Mouse (Mus musculus) spleen, embryonic (tissue): Measurements from ENCODE around the gene Gkn3.

Experiments
- CTCF ChIA-PET: fragments of 350-600 bp; sonication (Branson Sonifier 250); formaldehyde crosslinking; loops from one replicate; lab custom pipeline; 2022; lab: Charles Lee

Gene Gkn3

DNA sequence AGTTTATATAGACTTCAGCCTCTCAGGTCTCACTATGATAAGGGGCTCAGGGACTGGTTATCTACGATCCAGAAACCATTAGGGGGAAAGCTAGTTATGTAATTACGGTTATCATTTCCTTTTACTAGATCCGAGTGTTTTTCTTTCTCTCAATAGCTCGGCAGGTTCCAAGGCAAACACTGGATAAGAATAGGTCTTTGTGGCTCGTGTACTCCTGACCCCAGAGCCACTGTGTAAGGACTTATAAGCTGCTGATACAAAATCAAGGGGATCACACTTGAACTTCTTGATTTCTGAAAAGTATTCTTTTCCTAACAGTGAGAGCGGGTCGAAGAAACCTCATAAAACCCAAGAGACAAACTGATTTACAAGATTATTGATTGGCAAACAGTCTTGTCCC is at the start of gene Gkn3:
TSS of gene Gkn3 (minus strand) at position 59 of the 400 bp plus-strand sequence.
- CTCF ChIA-PET = no interaction called here

DNA sequence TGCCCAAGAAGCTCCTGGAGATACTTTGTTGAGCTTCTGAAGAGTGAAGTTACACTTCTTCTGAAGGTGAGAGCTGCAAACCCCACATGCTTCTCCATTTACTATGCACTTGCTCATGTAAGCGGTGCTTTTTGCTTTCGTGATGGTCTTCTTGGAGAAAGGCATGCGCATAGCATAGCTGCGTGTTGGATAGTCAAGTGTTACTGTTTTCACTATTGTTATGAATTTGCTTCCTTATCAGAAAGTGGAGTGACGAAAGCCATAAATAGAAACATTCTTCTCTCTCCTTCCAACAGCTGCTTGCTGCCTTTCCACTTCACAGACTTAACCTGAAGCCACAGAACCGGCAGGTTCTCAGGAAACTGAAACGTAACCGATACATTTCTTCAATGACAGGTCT is 48.0 kb upstream of the Gkn3 start:
- CTCF ChIA-PET = no interaction called here

DNA sequence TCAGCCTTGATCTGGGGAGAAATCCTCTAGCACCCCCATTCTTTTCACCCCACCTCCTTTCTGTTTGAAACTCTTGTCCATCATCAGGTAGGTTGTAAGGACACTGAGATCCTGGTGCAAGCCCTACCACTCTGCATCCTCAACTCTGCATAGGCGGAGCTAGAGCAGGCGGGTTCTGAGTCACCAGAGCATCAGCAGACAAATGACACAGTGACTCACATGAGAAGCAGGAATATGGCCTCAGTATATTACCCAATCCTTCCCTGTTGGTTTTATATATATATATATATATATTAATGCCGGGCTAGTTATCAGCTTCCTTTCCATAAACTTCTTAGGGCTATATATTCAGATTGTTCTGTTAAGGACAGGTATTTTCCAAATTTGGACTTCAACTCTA is 47.1 kb upstream of the Gkn3 start:
- CTCF ChIA-PET = no interaction called here

- CTCF ChIA-PET = no interaction called here
Observed at GRCm38 (mm10) chr6:87428487-87429044, 39.8 kb upstream of the Gkn3 start, which contains the start of gene Bmp10. TSS of gene Bmp10 (plus strand) at chr6:87428994.

DNA sequence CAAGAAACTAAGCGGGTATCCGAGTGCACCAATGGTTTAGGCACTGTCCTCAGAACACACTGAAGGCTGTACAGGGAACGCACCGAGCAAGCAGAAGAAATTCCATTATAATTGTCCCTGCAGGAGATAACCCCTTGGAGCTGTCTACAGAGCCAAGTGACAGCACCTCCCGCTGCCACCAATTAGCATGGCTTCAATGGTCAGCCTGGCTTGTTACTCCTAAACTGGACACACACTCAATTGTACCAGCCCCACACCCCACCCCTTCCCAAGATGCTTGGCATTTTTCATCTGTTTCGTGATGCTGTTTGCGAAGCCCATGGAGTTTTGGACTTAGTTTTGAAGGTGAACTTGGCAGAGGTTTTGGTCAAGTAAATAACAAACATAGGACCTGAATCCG is 38.9 kb upstream of the Gkn3 start:
- CTCF ChIA-PET = no interaction called here

GRCm38 (mm10) chr6:87426954-87427353 is 38.2 kb upstream of the Gkn3 start:
- CTCF ChIA-PET = no interaction called here

DNA sequence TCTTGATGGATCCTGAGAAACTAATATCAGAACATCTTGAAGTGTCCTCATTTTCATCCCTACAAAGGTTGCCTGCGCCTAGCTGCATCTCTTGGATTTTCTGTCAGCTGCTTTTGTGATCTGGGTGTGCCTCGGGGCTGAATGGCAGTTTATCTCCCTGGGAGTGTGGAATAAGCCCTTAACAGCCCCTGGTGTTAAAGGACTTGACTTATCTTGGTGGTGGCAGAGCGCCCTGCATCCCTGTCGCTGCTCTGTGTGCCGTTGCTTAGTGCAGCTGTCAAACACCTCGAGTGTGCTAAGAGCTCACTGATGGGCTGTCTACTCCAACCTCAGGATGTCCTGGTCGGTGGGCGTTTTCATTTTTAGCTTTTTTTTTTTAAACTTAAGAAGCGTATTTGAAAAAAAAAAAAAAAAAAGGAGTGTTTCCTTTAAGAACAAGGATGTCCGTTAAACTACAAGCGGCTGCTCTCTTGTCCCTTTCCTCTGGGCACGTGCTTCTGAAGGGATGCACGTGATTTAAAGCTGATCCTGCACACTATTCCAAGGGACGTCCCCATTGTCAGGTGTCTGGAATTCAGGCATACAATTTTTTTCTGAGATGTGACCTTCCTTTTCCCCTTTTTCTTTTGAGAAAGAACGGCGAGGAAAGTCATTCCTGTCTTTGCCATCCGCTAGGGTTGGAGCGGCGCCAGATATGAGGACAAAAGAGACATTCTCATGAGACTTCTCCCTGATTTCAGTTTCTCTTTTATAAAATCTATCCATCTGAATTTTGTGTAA is 35.5 kb upstream of the Gkn3 start:
- CTCF ChIA-PET = interaction anchor here (0.6 kb wide), 1 partner anchor 131 kb away, joined by 4 read pairs; no protein-coding TSS in a partner anchor

GRCm38 (mm10) chr6:87422304-87422703 is 33.6 kb upstream of the Gkn3 start:
- CTCF ChIA-PET = no interaction called here

DNA sequence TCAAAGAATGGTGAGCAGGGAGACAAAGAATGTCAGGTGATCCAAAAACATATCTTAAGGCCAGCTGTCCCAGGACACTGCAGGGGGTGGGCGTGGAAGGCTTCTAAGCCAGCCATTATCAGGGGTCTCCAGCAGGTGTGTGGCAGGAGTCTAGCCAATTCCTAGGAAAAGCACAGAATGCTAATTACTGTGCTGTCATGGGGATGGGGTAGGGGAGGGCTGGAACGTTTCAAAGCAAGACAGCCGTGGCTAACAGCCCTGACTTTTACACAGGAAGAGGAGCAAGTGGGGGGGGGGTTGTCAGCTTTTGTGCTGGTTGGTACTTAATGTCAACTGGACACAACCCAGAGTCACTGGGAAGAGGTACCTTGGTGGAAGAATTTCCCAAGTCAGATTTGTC is 23.3 kb upstream of the Gkn3 start:
- CTCF ChIA-PET = no interaction called here

- CTCF ChIA-PET = no interaction called here
Observed at GRCm38 (mm10) chr6:87401456-87401855, 12.7 kb upstream of the Gkn3 start.

- CTCF ChIA-PET = interaction anchor here (0.5 to 1.3 kb wide), 3 partner anchors 14 to 271 kb away, joined by 3 to 4 read pairs (median 3); no protein-coding TSS in a partner anchor
Observed at GRCm38 (mm10) chr6:87399886-87400566, 11.3 kb upstream of the Gkn3 start.

DNA sequence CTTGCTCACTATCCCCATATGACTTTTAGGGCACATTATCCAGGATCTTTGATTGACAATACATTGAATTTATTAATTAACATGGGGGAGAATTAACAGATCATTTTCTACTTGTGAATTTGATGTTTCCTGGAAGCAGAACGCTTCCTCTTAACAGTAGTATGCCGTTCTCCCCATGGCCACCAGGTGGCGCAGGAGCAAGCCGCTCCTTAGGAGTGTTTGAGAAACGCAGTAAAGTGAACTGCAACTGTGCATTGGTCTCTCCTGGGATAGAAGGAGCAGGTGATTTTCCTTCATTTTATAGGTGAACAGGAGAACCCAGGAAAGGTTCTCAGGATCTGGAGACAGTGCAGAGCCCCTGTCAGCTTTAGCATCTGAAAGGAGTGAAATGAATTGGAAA is 10.4 kb upstream of the Gkn3 start:
- CTCF ChIA-PET = interaction anchor here (0.6 to 1.3 kb wide), 6 partner anchors 11 to 605 kb away, joined by 3 to 13 read pairs (median 4); no protein-coding TSS in a partner anchor

GRCm38 (mm10) chr6:87394783-87395182 is 6.0 kb upstream of the Gkn3 start:
- CTCF ChIA-PET = no interaction called here

DNA sequence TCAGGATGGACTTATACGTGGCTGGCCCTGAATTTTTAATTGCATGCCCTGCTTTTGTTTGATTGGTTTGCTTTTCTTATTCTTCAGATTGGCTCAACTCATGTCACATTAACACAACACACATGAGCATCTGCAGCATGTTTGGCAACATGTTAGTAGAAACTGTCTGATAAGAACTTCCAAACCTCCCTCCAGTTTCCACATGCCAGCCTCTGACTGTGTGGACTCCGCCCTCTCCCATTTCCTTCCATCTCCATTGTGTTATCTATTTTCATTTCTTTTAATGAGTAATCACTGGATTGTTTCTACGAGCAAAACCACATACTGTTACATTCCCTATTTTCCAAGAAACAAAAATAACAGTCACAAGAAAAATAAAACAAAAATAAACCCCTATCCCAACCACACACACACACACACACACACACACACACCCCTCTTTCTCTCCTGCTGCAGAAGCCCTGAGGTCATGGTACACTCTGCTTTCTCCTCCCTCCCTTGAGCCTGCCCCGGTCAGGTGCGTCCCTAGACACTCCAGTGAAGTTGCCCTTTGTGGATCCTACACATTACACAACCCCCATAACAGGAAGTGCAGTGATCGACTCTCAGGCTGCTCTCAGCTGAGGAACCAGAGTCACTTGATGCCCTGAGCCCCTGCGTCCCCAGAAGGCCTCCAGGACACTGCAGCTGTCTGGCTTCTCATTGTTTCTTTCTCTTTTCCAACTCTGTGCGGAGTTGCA is 4.9 kb upstream of the Gkn3 start:
- CTCF ChIA-PET = no interaction called here

GRCm38 (mm10) chr6:87389455-87389989 is 787 bp upstream of the Gkn3 start:
- CTCF ChIA-PET = no interaction called here

GRCm38 (mm10) chr6:87386681-87387080 is 2.1 kb downstream of the Gkn3 start:
- CTCF ChIA-PET = no interaction called here

DNA sequence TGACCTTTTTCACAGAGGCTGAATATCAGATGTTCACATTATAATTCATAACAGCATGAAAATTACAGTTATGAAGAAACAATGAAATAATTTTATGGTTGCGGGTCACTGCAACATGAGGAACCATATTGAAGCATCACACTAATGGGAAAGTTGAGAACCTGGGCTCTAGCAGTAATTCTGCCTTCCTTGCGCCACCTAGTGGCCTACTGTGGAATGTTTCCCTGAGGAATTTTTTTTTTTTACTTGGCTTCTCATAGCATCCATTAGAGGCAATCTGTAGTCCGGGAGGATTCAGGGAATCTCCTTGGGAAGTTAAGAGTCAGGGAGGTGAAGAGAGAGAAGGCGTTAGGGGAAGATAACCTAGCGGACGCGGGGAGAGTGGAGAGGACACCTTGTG is 2.5 kb downstream of the Gkn3 start:
- CTCF ChIA-PET = no interaction called here

DNA sequence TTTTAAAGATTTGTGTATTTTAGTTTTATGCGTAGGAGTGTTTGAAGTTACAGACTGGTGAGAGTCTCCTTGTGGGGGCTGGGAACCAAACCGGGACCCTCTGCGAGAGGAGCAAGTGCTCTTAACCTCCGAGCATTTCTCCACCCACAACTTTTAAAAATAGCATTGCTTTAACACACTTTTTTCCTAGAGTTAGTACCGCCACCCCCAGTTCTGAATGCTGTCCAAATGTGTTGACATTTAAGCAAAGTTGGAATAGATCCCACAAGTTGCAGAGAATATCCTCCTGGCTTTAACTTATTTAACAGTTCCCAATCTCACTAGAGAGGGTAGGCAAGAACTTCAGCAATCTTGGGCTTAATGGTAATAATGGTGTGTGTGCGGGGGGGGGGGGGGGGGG is 4.0 kb downstream of the Gkn3 start:
- CTCF ChIA-PET = no interaction called here

GRCm38 (mm10) chr6:87383926-87384691 is 4.6 kb downstream of the Gkn3 start:
- CTCF ChIA-PET = interaction anchor here (0.6 kb wide), 1 partner anchor 19 kb away, joined by 5 read pairs; no protein-coding TSS in a partner anchor

- CTCF ChIA-PET = no interaction called here
Observed at GRCm38 (mm10) chr6:87373057-87373456, 15.7 kb downstream of the Gkn3 start, which contains the start of gene Gkn2. TSS of gene Gkn2 (plus strand) at chr6:87373357.

GRCm38 (mm10) chr6:87369223-87369622 is 19.5 kb downstream of the Gkn3 start:
- CTCF ChIA-PET = interaction anchor here (0.6 kb wide), 1 partner anchor 363 kb away, joined by 3 read pairs; no protein-coding TSS in a partner anchor
